Mouse (Mus musculus): Measurements from ENCODE around the gene Oas1d.
"Not testable (repeated sequence)": the region's sequence is repeated elsewhere in the genome, so short reads cannot be mapped to it uniquely, and the experiment has no call there.

Gene Oas1d

DNA sequence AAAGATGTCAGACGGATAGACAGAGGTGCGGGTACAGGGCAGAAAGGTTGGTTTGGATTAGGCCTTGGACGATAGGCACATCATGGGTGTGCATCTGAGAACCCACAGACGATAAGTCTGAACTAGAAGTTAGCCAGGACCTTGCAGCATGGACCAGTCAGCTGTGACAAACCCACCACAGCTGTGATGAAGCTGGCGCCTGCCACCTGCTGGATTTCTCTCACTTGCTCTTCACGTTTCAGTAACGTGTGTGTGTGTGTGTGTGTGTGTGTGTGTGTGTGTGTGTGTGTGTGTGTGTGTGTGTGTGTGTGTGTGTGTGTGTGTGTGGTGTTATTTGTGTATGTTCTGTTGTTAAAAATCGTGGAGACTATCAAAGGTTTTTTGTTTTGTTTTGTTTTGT lies at the start of gene Oas1d:
Gene Oas1d, plus strand, starts transcription at position 333 of the 400 bp plus-strand sequence.
- not testable (repeated sequence) for DNase-seq (ENCODE audit: low spot score)

DNA sequence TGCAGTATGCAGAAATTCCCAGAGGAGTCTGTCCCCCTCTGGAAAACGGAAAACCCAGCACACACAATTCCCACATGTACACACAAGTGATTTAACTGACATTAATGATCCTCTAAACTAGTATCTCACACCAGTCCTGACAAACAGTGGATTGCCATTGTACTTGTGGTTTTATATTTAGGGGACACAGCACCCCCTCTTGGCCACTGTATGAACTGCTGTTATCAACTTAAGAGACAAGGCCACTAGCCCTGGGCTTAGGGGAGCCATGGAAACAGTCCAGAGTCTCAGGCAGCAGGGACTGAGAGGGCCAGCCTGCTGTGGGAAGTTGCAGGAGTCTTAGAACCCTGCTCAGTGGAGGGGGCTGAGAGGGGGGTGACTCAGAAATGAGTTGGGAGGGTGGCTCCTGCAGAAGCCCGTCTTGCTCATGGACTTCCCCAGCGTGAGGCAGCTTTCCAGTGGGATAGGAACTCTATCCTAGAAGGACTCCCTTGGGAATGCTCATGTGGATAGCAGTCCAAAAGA lies 48.9 kb upstream of the Oas1d start:
- DNase-seq (ENCODE audit: low spot score), result no peak

DNA sequence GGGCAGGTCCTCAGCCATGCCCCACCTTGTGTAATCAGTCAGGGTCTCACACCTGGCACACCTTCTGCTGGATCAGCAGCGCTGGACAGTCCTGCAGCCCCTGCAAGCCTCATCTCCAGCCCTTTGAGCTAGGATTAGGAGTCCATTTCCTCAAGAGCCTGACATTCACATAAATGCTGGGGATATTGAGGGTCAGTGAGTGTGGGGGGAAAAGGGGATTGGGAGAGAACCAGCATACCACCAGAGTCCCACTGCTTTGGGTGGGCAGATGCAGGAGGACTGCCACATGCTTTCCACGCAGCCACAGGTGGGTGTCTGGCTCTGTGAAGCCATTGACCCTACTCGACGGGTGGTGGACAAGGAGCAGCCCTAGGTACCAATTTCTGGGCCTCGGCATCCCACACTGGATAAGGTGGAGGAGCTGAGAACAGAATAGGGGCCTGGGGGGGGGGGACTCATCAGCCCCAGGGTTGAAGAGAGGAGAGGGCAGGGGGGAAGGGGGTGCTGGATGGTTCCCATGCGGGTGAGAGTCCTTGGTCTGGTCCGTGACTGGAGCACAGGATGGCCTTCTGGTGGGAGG lies 44.8 kb upstream of the Oas1d start:
- DNase-seq (ENCODE audit: low spot score), result no peak

DNA sequence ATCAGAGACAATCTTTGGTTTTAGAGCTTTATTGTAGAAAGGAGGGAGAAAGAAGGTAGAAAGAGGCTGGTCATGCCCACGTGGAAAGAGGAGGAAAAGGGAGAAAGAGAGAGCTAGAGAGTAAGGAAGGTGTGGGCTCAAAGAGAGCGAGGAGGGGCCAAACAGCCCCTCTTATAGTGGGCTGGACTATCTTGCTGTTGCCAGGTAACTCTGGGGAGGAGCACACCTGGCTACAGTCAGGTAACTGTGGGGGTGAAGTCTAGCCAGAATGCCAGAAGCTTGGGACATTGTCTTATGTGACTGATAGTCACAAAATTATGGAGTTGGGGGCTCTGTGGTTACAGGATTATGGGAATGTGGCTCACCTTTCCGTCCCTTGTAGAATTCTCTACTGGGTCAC lies 44.3 kb upstream of the Oas1d start:
- DNase-seq (ENCODE audit: low spot score), result no peak

DNA sequence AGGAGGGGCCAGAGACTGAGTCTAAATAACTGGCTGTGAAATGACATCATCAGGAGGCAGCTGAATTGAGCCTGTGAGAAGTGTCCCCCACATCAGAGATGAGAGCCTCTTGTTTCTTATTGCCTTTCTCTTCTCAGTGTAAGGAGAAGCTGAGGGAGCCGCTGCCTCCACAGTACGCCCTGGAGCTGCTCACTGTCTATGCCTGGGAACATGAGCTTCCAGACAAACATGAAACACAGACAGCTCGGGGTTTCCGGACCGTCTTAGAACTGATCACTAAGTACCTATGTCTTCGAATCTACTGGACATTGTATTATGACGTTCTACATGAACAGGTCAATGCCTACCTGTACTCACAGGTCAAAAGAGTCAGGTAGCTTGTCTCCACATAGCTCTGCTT lies 43.6 kb upstream of the Oas1d start:
- DNase-seq (ENCODE audit: low spot score), result no peak

DNA sequence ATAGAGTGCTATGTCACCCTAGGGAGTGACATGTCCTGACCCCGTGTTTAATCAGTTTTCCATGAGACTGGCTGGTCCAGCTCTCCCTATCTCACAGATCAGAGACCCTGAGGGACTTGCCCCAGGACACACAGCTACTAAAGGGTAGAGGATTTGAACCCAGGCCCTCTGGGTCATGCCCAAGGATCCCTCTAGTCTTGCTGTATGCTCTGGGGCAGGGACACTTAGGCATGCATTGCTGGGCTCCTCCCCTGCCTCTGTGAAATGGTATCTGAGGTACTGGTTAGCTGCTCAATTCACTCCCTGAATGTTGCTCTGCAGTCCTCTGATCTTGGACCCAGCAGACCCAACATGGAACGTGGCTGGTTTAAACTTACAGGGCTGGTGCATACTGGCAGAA lies 42.9 kb upstream of the Oas1d start:
- no peak for DNase-seq (ENCODE audit: low spot score)

DNA sequence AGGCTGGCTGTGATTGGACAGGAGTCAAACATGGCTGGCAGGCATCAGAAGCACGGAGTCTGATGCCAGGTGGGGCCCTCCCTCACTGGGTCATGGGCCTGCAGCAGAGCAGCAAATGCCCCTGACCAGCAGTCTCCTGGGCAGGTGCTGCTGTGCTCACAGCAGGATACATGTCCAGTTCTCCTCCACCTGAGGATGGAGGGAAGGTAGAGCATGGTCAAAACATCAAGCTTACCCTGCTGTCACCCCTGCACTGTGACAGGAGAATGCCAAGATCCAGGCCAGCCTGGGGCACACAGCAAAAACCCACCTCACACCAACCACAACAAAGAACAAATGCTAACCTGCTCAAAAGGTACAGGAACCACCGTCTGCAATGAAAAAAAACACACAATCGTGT lies 37.5 kb upstream of the Oas1d start:
- DNase-seq (ENCODE audit: low spot score), result not testable (repeated sequence)

DNA sequence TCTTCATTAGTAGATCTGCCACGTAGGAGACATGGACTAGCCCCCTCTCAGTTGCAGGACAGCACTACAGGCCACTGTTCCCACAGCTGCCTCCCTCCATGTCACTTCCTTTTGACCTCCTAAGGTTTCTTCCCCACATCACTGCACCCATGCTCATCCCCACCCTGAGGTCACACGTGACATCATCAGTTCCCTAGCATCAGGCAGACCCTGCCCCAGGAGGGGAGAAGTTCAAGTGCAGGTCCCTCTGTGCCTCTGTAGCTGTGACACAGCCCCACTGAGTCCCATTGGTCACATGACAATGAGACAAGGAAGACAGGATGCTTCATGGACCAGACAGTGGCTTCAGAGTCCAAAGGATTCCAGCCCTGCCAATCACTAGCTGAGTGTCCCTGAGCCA lies 36.9 kb upstream of the Oas1d start:
- not testable (repeated sequence) for DNase-seq (ENCODE audit: low spot score)

DNA sequence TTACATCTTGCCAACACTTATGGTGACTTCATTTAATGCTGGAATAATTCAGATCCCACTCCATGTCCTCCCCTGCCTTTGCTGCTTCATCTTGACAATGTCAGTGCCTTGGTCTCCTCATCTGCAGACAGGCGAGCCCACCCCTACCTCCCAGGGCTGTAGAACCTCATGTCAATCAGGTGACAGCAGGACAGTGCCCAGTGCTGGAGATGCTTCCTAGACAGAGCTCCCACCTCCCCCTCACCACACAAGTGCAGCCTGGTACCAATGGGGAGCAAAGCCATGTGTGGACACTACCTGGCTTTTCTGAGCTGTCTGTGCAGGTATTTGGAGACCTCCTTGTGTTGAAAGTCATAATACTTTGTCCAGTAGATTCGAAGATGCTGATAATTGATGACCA lies 35.5 kb upstream of the Oas1d start:
- not testable (repeated sequence) for DNase-seq (ENCODE audit: low spot score)

DNA sequence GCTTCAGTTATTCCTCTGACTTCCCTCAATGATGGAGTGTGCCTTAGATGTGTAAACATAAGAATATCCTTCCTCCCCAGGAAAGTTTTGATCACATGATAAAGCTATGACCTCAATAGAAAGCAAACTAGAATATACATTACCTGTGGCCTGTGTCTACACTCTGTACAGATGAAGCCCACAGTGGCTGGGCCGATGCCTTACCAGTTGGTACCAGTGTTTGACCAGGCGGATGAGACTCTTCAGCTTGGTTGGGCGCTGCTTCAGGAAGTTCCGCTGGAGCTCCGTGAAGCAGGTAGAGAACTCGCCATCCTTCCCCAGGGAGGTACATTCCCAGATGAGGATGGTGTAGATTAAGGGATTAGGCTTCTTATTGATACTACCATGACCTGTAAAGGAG lies 32.7 kb upstream of the Oas1d start:
- not testable (repeated sequence) for DNase-seq (ENCODE audit: low spot score)

DNA sequence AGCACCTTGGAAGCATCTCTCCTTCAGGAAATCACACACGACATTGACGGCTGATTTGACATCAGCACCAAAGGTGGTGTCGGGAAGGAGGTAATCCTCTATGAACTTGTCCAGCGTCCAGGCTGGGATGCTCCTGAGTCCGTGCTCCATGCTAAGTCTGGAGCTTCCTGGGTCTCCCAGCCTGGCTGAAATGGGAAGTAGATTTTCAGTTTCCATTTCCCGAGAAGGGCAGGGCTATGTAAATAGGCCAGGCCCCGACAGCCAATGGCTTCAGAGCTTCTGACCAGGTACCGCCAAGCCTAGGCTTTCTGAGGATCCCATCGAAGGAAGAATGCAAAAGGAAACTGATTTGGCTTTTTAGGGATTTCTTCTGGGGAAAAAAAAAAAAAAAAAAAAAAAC lies 26.9 kb upstream of the Oas1d start, which contains the start of gene Oas1g:
Gene Oas1g, minus strand, starts transcription at position 201 of the 400 bp plus-strand sequence.
- not testable (repeated sequence) for DNase-seq (ENCODE audit: low spot score)

DNA sequence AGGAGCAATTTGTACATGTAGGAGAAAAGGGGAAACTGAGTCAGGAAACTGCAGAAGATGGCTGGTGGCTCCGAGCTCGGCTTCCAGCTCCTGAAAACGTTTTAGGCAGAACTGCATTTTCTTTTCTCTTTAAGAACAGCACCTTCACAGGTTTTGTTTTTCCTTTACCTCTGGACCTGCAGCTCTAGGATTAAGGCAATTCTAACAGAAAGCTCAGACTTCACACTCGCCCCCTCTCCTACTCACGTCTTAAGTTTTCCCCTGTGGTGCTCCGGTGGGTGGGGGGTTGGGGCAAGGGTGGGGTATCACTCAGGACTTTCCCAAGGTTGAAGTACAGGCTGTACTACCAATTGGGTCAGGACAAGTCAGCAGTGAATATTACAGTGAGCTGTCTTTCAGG lies 26.5 kb upstream of the Oas1d start:
- DNase-seq (ENCODE audit: low spot score), result no peak

DNA sequence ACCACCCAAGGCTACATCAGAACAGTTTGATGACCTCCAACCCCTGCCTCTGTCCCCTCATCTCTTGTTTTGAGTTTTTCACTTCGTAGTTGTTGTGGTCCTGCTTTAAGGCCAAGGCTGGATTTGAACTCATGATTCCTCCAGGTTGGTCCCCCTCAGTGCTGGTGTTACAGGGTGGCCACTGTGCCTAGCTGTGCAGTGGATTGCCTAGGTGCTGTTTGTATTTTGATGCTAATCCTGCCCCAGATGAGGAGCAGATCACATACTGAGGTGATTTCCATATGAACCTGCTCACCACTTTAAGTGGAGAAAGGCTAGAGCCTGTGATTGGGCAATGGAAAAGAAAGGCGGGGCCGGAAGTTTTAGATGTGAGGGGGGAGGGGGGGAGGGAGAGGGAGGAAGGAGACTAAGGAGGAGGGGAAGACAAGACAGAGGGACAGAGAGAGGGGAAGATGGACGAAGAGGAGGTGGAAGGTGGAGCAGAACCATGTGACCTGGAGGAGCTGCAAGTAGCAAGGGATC lies 26.0 kb upstream of the Oas1d start:
- not testable (repeated sequence) for DNase-seq (ENCODE audit: low spot score)

DNA sequence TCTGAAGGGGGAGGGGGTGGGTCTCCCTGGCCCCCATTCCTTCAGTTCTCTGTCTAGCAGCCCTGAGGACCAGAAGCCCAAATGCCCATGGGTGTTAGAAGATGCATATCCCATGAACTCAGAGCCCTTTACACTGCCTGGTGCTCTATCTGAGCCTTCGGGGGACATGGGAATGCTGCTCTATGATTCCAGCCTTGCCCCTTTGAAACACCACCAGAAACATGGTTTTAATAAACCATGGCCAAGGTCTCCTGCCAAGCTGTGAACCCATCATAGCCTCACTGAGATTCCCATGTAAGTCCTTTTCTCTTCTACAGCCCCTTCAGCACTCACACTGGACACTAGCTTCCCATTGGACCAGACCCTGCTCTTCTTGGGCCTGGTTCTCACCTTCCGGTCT lies 24.3 kb upstream of the Oas1d start:
- DNase-seq (ENCODE audit: low spot score), result no peak

DNA sequence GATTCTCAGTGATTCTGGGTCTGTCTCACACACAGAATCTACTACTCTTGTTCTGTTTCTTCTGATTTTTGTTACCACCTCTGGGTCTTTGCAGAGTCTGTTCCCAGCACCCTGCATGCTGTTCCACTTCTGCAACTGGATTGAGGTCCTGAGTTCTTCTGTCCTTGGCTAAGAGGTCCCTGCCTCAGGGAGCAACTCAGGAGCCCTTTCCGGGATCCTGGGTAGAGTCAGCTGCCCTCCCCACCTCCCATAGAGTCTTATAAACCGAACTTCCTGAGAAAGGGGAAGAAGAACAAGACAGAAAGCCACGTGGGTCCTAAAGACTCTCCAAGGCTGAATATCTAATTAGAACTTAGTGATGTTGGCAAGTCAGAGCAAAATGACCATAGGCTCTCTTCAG lies 23.3 kb upstream of the Oas1d start:
- no peak for DNase-seq (ENCODE audit: low spot score)

DNA sequence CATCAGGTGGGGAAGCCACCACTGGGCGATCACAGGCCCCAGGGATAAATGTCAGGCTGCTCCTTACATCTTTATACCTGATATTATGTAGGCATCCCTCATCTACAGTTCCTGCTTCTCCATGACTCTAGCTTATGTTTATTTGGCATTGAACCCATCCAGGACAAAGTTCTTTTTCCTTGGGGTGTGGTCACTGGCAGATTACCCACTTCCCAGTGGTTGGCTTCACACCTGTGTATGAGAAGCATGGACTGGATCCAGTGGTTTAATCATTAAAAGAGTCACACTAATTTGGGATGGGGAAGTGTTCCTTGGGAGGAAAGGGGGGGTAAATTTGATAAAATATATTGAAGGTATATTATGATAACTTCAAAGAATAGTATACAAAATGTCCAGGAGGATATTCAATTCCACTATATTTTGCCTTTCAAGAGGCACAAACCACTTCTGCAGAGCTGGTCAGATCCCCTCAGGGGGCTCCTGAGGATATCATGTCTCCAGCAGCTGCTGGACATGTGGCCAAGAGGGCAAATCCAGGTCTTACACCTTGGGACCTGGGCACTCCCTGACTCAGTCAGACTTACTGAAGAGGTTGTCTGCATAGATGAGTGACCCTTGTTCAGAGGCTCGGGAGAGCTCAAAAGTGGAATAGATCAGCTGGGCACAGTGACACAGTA lies 22.6 kb upstream of the Oas1d start:
- DNase-seq (ENCODE audit: low spot score), result not testable (repeated sequence)

DNA sequence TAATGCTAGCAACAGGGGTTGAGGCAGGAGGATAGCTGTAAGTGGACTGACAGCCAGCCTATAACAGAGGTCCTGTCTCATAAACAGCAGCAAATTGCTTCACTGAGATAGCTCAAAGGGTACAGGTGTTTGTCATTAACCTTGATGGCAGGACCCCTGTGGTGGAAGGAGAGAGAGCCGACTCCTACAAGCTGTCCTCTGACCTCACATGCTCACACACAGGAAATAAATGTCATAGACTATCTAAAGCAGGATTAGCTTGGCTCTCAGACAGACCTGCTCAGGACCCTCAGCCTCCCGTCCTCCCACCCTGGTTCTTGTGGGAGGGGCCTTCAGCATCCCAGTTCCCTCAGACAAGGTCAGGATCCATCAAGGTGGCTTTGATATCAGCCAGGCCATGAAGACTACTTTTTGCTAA lies 22.1 kb upstream of the Oas1d start:
- no peak for DNase-seq (ENCODE audit: low spot score)

DNA sequence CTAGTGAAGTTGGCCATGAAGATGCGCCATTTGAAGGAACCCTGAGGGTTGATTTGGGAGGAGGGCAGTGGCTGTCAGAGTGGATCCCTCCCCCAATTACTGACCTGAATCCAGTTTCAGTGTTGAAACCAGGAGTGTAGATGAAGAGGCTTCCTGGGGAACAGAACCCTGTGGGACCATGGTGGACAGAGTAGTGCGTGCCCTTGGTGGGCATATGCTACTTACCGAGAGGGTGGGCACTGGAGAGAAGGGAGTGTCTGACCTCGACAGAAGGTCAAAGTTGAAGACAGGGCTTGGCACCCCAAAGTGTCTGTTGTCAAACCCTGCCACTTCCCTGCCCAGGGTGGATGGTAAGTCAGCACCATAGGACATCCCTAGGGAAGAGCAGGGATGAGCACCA lies 20.5 kb upstream of the Oas1d start:
- DNase-seq (ENCODE audit: low spot score), result not testable (repeated sequence)

DNA sequence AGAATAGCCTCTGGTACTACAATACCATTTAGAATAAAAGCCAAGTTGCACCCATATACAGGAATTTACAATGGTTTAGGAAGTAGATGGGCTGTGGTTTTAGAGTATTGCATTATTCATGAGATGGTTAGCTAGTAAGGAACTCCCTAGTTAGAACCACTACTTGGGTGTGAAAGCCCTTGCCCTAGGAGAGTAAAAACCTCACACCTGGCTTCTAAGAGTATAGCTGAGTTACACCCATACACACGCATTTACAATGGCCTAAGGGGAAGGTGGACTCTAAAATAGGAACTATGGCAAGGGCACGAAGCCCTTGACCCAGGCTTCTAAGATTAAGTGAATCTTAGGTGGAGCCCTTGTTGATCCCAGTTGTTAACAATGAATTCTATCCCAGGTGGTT lies 19.6 kb upstream of the Oas1d start:
- DNase-seq (ENCODE audit: low spot score), result not testable (repeated sequence)

DNA sequence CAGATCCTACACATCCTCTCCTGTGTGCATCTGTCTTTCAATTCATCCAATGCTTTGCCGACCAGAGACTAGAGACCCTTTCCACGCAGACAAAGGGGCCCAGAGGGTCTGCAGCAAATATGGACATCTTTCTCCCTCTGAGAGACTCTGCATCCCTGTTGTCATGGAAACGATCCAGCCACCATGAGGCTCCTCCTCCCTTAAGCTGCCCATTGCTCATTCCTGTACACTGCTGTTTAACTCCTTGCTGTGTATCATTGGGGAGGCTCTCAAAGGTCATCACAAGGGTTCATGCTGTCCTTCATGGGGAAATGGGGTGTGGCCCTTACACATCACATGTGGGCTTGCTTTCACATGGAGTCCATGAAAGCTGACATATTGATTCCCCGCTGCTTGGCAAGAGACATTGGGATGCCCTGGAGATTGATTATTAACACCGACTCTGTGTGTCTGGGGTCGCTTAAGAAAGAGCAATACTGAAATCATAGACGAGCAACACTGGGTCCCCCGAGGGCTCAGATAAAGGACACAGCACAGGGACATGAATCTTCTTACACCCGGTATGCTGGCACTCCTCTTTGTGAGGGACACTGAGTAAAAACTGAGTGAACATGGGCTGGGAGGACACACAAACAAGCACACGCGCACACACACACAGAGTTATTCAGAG lies 19.0 kb upstream of the Oas1d start:
- DNase-seq (ENCODE audit: low spot score), result no peak

DNA sequence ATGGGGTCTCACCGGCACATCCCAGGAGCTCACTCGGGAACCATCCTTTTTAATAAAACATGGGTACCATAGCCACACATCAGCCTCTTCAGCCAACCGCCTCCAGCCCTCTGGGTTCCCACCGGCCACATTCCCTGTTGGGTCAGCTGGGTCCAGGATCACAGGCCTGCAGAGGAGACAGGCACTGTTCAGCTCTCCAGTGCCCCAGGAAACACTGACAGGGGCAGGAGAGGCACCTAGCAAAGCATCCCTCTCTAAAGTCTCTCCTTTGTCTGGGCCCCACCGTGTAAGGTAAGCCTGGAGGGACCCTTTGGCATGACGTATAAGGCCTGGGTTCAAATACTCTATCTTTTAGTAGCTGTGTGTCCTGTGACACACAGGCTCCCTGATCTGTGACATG lies 16.0 kb upstream of the Oas1d start:
- no peak for DNase-seq (ENCODE audit: low spot score)

DNA sequence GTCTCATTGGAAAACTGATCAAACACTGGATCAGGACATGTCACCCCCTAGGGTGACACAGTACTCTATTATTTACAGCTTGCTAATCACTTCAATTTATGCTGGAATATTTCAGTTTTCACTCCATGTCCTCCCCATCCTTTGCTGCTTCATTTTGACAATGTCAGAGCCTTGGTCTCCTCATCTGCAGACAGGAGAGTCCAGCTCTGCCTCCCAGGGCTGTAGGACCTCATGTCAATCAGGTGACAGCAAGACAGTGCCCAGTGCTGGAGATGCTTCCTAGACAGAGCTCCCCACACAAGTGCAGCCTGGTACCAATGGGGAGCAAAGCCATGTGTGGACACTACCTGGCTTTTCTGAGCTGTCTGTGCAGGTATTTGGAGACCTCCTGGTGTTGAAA lies 15.6 kb upstream of the Oas1d start:
- no peak for DNase-seq (ENCODE audit: low spot score)

DNA sequence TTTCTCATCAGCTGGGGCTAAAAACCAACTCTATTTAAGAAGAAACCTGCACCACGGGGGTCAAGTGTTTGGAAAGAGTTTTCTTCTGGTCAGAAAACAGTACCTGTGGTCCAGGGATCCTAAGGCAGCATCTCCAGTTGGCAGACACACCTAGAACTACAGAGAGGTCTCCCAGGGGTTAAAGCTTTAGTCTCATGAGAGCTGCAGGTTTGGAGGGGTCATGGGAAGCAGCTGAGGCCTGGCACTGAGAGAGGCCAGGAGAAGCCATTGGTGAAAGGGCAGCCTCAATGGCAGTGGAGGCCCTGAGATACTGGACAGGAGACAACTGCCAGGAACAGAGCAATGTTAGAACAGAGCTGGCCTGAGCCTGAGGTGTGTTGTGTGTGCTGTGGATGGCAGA lies 13.7 kb upstream of the Oas1d start:
- DNase-seq (ENCODE audit: low spot score), result no peak
